Mouse (Mus musculus) liver, postnatal 0 days (tissue): ENCODE results near the gene Ms4a10. TPM values are rescaled to one million over a fixed set of nuclear protein-coding genes. Genes with fewer than 3 reads are reported as not detected.

Source experiments
- ATAC-seq: fragments of 200-750 bp; cut with Nextera tagmentation; 2 replicates; pipeline ENCODE4 v1.8.0; 2017; ENCODE audit warnings: mild to moderate bottlenecking, moderate library complexity
- DNase-seq: peaks from one replicate; pipeline ENCODE4 v3.0.0-alpha.2; 2016
- H3K27ac ChIP-seq: fragments of 300-500 bp; sonication (generic); 2 replicates; pipeline ENCODE4 v1.5.1; 2014; ENCODE audit warnings: antibody characterized with exemption, moderate library complexity, mild to moderate bottlenecking, low read depth
- H3K27me3 ChIP-seq: fragments of 300-500 bp; sonication (generic); 2 replicates; pipeline ENCODE4 v1.6.1; 2014; ENCODE audit warnings: low read length, control low read depth, mixed read lengths; ENCODE audit not compliant: insufficient read depth
- H3K36me3 ChIP-seq: fragments of 300-500 bp; sonication (generic); replicated peaks from 2 replicates; pipeline ENCODE4 v1.6.1; 2014; ENCODE audit warnings: mild to moderate bottlenecking, control low read depth, low read length, moderate library complexity, mixed read lengths; ENCODE audit not compliant: insufficient read depth
- H3K4me1 ChIP-seq: fragments of 300-500 bp; sonication (generic); 2 replicates; pipeline ENCODE4 v1.6.1; 2014; ENCODE audit warnings: antibody characterized with exemption, mild to moderate bottlenecking, control low read depth; ENCODE audit not compliant: insufficient read depth
- H3K4me2 ChIP-seq: fragments of 300-500 bp; sonication (generic); 2 replicates; pipeline ENCODE4 v1.6.1; 2014; ENCODE audit warnings: low read depth, mild to moderate bottlenecking, low read length, moderate library complexity, mixed read lengths
- H3K4me3 ChIP-seq: fragments of 300-500 bp; sonication (generic); 2 replicates; pipeline ENCODE4 v1.5.1; 2014; ENCODE audit warnings: low read depth, low read length
- H3K9ac ChIP-seq: fragments of 300-500 bp; sonication (generic); replicated peaks from 2 replicates; pipeline ENCODE4 v1.6.1; 2014; ENCODE audit warnings: mild to moderate bottlenecking, moderate library complexity
- H3K9me3 ChIP-seq: fragments of 300-500 bp; sonication (generic); 2 replicates; pipeline ENCODE4 v1.6.1; 2016; ENCODE audit warnings: mild to moderate bottlenecking, control low read depth, low read length, mixed read lengths
- CTCF ChIP-seq: sonication (generic); IDR thresholded peaks from 2 replicates; pipeline ENCODE4 v1.5.1; 2016; ENCODE audit warnings: antibody characterized with exemption, low read depth
- EP300 ChIP-seq: IDR thresholded peaks from 2 replicates; pipeline ENCODE4 v1.6.1; 2016; ENCODE audit warnings: antibody characterized with exemption, low read depth, mild to moderate bottlenecking
- WGBS: fragments of 180-500 bp; shearing (Covaris S2); extraction: QIAGEN DNeasy Blood & Tissue Kit; methylation state at CpG from one replicate; pipeline ENCODE4 v1.1.7; 2014; ENCODE audit not compliant: insufficient replicate concordance; 5-methylcytosine and 5-hydroxymethylcytosine counted together
- polyA plus RNA-seq: library from polyadenylated mRNA; unstranded; fragments of >200 nt; fragmentation: Nextera tagmentation; extraction: Ambion mirVana; gene quantifications from 2 replicates; pipeline ENCODE4 v1.2.1, GENCODE M21; 2015

Ms4a10 gene
- polyA plus RNA-seq, 1 experiment from 2014 or later = not detected

- DNase-seq (peak; percentile 89), ATAC-seq (peak; percentile 75)
- no peak overlapping the region for H3K9ac ChIP-seq
- peak overlapping the region; percentile 26 for H3K4me2 ChIP-seq
- H3K9me3 ChIP-seq = no peaks in the 10 kb centered on the region
- no peak overlapping the region for H3K4me3 ChIP-seq
- no peaks in the 10 kb centered on the region for H3K36me3 ChIP-seq
- H3K27me3 ChIP-seq = no peaks in the 10 kb centered on the region
- no peak overlapping the region for H3K27ac ChIP-seq
- WGBS = 8% methylated on average over 18 of the region's 18 CpGs
- H3K4me1 ChIP-seq = peaks cover 10% of the 10 kb centered on the region
- TF ChIP-seq CTCF (peak; percentile 84), EP300 (no peak)
Observed at GRCm38 (mm10) chr19:10979184-10980168, 5.0 kb upstream of the Ms4a10 start.

- 47% methylated on average over 4 of the region's 4 CpGs for WGBS
- Histone ChIP-seq H3K9ac (no peak overlapping the region), H3K36me3 (no peaks in the 10 kb centered on the region), H3K4me1 (peaks cover 10% of the 10 kb centered on the region), H3K9me3 (no peaks in the 10 kb centered on the region; the same call in 1 of the 2 replicates), H3K4me3 (no peak overlapping the region), H3K27ac (no peak overlapping the region), H3K4me2 (no peak overlapping the region), H3K27me3 (no peaks in the 10 kb centered on the region)
- peak; percentile 23 for DNase-seq
- ATAC-seq = peak; percentile 28; the same call in 1 of the 2 replicates
- no peak for TF ChIP-seq EP300
- TF ChIP-seq CTCF = peak; percentile 50
Observed at GRCm38 (mm10) chr19:10976318-10976717, 1.8 kb upstream of the Ms4a10 start.

- Histone ChIP-seq H3K4me3 (no peak overlapping the region), H3K36me3 (no peaks in the 10 kb centered on the region), H3K27me3 (no peaks in the 10 kb centered on the region), H3K27ac (no peak overlapping the region), H3K4me2 (no peak overlapping the region), H3K9me3 (no peaks in the 10 kb centered on the region; the same call in 1 of the 2 replicates), H3K4me1 (peaks cover 7% of the 10 kb centered on the region), H3K9ac (no peak overlapping the region)
- 57% methylated on average over 2 of the region's 2 CpGs for WGBS
- ATAC-seq (no peak), DNase-seq (no peak)
- TF ChIP-seq EP300 = no peak
- TF ChIP-seq CTCF = no peak
Observed at GRCm38 (mm10) chr19:10975187-10975586, 717 bp upstream of the Ms4a10 start.

- Histone ChIP-seq H3K4me1 (no peaks in the 10 kb centered on the region; the same call in 1 of the 2 replicates), H3K4me2 (no peak overlapping the region), H3K27me3 (no peaks in the 10 kb centered on the region), H3K9ac (no peak overlapping the region), H3K36me3 (no peaks in the 10 kb centered on the region), H3K27ac (no peak overlapping the region), H3K9me3 (no peaks in the 10 kb centered on the region; the same call in 1 of the 2 replicates), H3K4me3 (no peak overlapping the region)
- ATAC-seq (no peak), DNase-seq (no peak)
- WGBS = 69% methylated on average over 2 of the region's 2 CpGs
- no peak for TF ChIP-seq EP300
- no peak for TF ChIP-seq CTCF
Observed at GRCm38 (mm10) chr19:10973187-10973586, 1.3 kb downstream of the Ms4a10 start.

- TF ChIP-seq EP300 = no peak
- no peak for ATAC-seq
- H3K4me2 ChIP-seq = no peak overlapping the region
Observed at GRCm38 (mm10) chr19:10972660-10973059, 1.8 kb downstream of the Ms4a10 start.

GRCm38 (mm10) chr19:10970457-10970856 lies 4.0 kb downstream of the Ms4a10 start:
- H3K9me3 ChIP-seq = no peaks in the 10 kb centered on the region; the same call in 1 of the 2 replicates
- no peak for DNase-seq
- peak; percentile 45; the same call in 1 of the 2 replicates for ATAC-seq
- H3K36me3 ChIP-seq = no peaks in the 10 kb centered on the region
- TF ChIP-seq EP300 (peak; percentile 69), CTCF (no peak)
- WGBS = 32% methylated on average over 3 of the region's 3 CpGs
- H3K4me3 ChIP-seq = no peak overlapping the region
- no peak overlapping the region for H3K27ac ChIP-seq
- H3K4me1 ChIP-seq = no peaks in the 10 kb centered on the region; the same call in 1 of the 2 replicates
- H3K4me2 ChIP-seq = no peak overlapping the region
- H3K27me3 ChIP-seq = no peaks in the 10 kb centered on the region
- H3K9ac ChIP-seq = no peak overlapping the region

More at GRCm38 (mm10) chr19:10972660-10973059, 1.8 kb downstream of the Ms4a10 start:
- WGBS = 72% methylated on average over 3 of the region's 3 CpGs
- H3K27me3 ChIP-seq = no peaks in the 10 kb centered on the region
- H3K9ac ChIP-seq = no peak overlapping the region
- H3K4me1 ChIP-seq = no peaks in the 10 kb centered on the region; the same call in 1 of the 2 replicates
- no peaks in the 10 kb centered on the region for H3K36me3 ChIP-seq
- H3K27ac ChIP-seq = no peak overlapping the region
- DNase-seq = no peak
- no peak overlapping the region for H3K4me3 ChIP-seq
- H3K9me3 ChIP-seq = no peaks in the 10 kb centered on the region; the same call in 1 of the 2 replicates
